Mouse (Mus musculus) 3T3-L1 (cell line): Measurements from ENCODE around the gene Mknk2.
A peak's percentile ranks its signal among the peaks of the same experiment; 100 is the strongest.

ENCODE experiments used
- DNase-seq: peaks from one replicate; pipeline ENCODE4 v3.0.0-alpha.2; 2015; ENCODE audit warnings: low read depth, low spot score

Gene Mknk2

GRCm38 (mm10) chr10:80670531-80670930, 7.4 kb downstream of the Mknk2 start:
- DNase-seq = no peak

- peak; percentile 58 for DNase-seq
These were observed 8.0 kb downstream of the Mknk2 start for GRCm38 (mm10) chr10:80669737-80670485.

- no peak for DNase-seq
These were observed 8.9 kb downstream of the Mknk2 start for GRCm38 (mm10) chr10:80669018-80669417.

GRCm38 (mm10) chr10:80668614-80669013, 9.3 kb downstream of the Mknk2 start:
- no peak for DNase-seq

GRCm38 (mm10) chr10:80666837-80667412, 11.0 kb downstream of the Mknk2 start:
- no peak for DNase-seq

- DNase-seq = no peak
These were observed 11.8 kb downstream of the Mknk2 start for GRCm38 (mm10) chr10:80665981-80666733.

- no peak for DNase-seq
These were observed 12.5 kb downstream of the Mknk2 start for GRCm38 (mm10) chr10:80665459-80665858.

GRCm38 (mm10) chr10:80665016-80665380, 12.9 kb downstream of the Mknk2 start:
- DNase-seq = peak; percentile 72

- peak; percentile 88 for DNase-seq
These were observed 13.5 kb downstream of the Mknk2 start for GRCm38 (mm10) chr10:80664197-80665015.

GRCm38 (mm10) chr10:80663485-80664196, 14.3 kb downstream of the Mknk2 start:
- no peak for DNase-seq

- no peak for DNase-seq
These were observed 16.8 kb downstream of the Mknk2 start for GRCm38 (mm10) chr10:80661149-80661548.

GRCm38 (mm10) chr10:80659213-80659612, 18.7 kb downstream of the Mknk2 start:
- DNase-seq = peak; percentile 85

- DNase-seq = no peak
These were observed 19.1 kb downstream of the Mknk2 start for GRCm38 (mm10) chr10:80658841-80659202.

GRCm38 (mm10) chr10:80658194-80658840, 19.6 kb downstream of the Mknk2 start:
- no peak for DNase-seq

GRCm38 (mm10) chr10:80656863-80657623, 20.9 kb downstream of the Mknk2 start, which contains the start of gene Btbd2:
Btbd2 (minus strand) TSS chr10:80657071.
- peak; percentile 61 for DNase-seq

- peak; percentile 99 for DNase-seq
These were observed 21.6 kb downstream of the Mknk2 start for GRCm38 (mm10) chr10:80656130-80656862.

GRCm38 (mm10) chr10:80655406-80656129, 22.3 kb downstream of the Mknk2 start:
- no peak for DNase-seq

GRCm38 (mm10) chr10:80654866-80655265, 23.0 kb downstream of the Mknk2 start:
- DNase-seq = no peak
